Mouse (Mus musculus) bone marrow macrophage, adult 2 months (primary cell): ENCODE results near the gene Rbms3. TPM values are rescaled to one million over a fixed set of nuclear protein-coding genes. Genes with fewer than 3 reads are reported as not detected.

Source experiments
- H3K27ac ChIP-seq: 2 replicates; pipeline ENCODE4 v1.5.1; 2012; ENCODE audit warnings: low read depth, low read length; ENCODE audit not compliant: insufficient read depth
- H3K4me1 ChIP-seq: 2 replicates; pipeline ENCODE4 v1.6.1; 2012; ENCODE audit warnings: low read length; ENCODE audit not compliant: control insufficient read depth, insufficient read depth
- H3K4me3 ChIP-seq: 2 replicates; pipeline ENCODE4 v1.5.1; 2012; ENCODE audit warnings: mild to moderate bottlenecking, low read length, moderate library complexity; ENCODE audit not compliant: insufficient read depth
- CTCF ChIP-seq: IDR thresholded peaks from 2 replicates; pipeline ENCODE4 v1.5.1; 2012; ENCODE audit warnings: low read depth, mild to moderate bottlenecking, low read length, moderate library complexity
- POLR2A ChIP-seq: IDR thresholded peaks from 2 replicates; pipeline ENCODE4 v1.6.1; 2012; ENCODE audit warnings: mild to moderate bottlenecking, low read depth, low read length, borderline replicate concordance
- polyA plus RNA-seq: library from polyadenylated mRNA; stranded (reverse); fragments of >200 nt; gene quantifications from 2 replicates; pipeline ENCODE4 v1.2.4, GENCODE M21; 2012; ENCODE audit not compliant: missing spikeins, insufficient read depth, insufficient read length

The Rbms3 gene
- polyA plus RNA-seq, 1 experiment: 0.13 TPM

- H3K27ac ChIP-seq: no peak overlapping the region
- TF ChIP-seq POLR2A: no peak
- TF ChIP-seq CTCF: no peak
- H3K4me3 ChIP-seq: no peak overlapping the region
- H3K4me1 ChIP-seq: no peaks in the 10 kb centered on the region
Observed at GRCm38 (mm10) chr9:116923151-116923550, 706.6 kb downstream of the Rbms3 start.

- no peak overlapping the region for H3K4me3 ChIP-seq
- no peak overlapping the region for H3K27ac ChIP-seq
- H3K4me1 ChIP-seq: no peaks in the 10 kb centered on the region
- no peak for TF ChIP-seq POLR2A
- TF ChIP-seq CTCF: no peak
Observed at GRCm38 (mm10) chr9:116922561-116922960, 707.2 kb downstream of the Rbms3 start.

GRCm38 (mm10) chr9:116919441-116920019 is 710.2 kb downstream of the Rbms3 start:
- no peak overlapping the region for H3K27ac ChIP-seq
- H3K4me3 ChIP-seq: no peak overlapping the region
- no peaks in the 10 kb centered on the region for H3K4me1 ChIP-seq
- TF ChIP-seq CTCF (no peak), POLR2A (no peak)

DNA sequence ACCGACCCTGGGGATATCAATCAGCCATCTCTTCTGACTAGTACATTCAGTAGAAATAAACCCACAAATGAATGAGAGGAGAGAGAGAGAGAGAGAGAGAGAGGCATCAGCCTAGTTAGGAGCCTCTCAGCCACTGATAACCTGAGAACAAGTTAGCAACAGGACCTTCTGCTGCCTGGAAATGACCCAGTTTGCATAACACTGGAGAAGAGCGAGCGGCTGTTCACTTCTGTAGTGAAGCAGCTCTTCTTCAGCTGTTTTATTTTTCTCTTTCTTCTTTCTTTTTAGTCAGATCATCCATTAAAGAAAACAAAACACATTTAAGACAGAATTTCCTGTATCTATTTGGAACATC is 717.2 kb downstream of the Rbms3 start:
- no peak overlapping the region for H3K27ac ChIP-seq
- no peak overlapping the region for H3K4me3 ChIP-seq
- no peaks in the 10 kb centered on the region for H3K4me1 ChIP-seq
- no peak for TF ChIP-seq POLR2A
- no peak for TF ChIP-seq CTCF

DNA sequence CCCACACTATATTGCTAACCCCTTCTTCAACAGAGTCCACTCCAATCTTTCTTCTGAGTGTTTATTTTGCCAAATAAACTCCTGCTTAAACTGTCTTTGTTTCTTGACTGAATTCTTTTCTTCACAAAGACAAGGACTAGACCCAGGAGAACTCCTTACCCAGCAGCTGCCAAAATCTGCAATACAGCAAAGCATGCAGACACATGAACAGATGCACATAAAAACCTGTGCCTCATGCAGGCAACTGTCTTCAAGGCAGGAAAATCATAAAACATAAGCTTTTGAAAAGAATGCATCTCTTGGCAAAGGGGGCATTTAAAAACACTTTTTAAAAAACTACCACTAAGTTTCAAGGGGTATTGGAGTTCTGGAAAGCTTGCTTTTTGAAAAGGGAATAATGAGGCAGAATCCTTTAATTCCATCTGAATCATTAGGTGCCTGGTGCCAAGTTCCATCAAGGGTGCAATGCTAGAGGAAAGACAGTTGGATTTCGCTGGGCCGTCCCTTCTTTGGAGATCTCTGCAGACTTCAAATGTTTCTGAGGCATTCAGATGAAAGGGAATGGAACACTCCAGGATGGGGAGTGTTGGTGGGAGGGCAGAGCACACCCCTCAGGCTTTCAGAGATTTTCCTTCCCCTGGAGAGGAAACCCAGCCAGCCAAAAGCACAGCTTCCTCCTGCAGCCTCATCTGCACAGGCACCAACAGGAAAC is 717.8 kb downstream of the Rbms3 start:
- TF ChIP-seq CTCF (no peak), POLR2A (no peak)
- no peaks in the 10 kb centered on the region for H3K4me1 ChIP-seq
- H3K4me3 ChIP-seq: no peak overlapping the region
- no peak overlapping the region for H3K27ac ChIP-seq

- Histone ChIP-seq H3K27ac (no peak overlapping the region), H3K4me1 (no peaks in the 10 kb centered on the region), H3K4me3 (no peak overlapping the region)
- TF ChIP-seq CTCF (no peak), POLR2A (no peak)
Observed at GRCm38 (mm10) chr9:116909511-116909910, 720.2 kb downstream of the Rbms3 start.

- Histone ChIP-seq H3K4me1 (no peaks in the 10 kb centered on the region), H3K27ac (no peak overlapping the region), H3K4me3 (no peak overlapping the region)
- TF ChIP-seq CTCF: peak; percentile 46; the same call in 1 of the 2 replicates
- TF ChIP-seq POLR2A: no peak
Observed at GRCm38 (mm10) chr9:116906955-116907354, 722.8 kb downstream of the Rbms3 start.

- Histone ChIP-seq H3K4me3 (no peak overlapping the region), H3K27ac (no peak overlapping the region), H3K4me1 (no peaks in the 10 kb centered on the region)
- TF ChIP-seq CTCF (no peak), POLR2A (no peak)
Observed at GRCm38 (mm10) chr9:116905646-116906045, 724.1 kb downstream of the Rbms3 start.

DNA sequence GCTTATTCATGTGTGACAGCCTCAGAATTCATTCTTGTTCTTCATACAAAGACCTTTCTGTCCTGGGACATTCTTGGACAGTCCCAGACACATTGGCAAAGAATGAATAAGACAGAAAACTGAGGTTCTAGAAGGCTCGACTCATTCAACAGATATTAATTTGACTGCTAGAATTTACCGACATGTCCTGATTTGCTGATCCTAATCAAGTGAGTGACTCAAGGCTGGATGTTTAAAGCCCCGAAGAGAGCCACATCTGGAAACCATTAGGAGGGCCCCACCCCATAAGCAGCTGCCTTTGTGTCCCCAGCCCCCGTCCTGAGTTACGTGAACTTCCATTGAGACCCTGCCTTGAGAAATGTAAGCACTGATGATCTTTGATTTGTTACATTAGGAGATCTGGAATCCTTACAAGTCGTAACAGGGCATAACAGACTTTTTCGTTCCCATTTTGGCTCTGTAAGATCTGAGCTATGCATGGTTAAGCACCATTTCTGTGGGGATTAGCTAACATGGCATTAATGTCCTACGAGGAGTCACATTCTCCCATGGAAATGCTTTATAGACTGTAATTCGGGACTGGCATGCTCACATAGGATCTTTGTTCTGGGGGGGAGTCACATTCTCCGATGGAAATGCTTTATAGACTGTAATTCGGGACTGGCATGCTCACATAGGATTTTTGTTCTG is 726.3 kb downstream of the Rbms3 start:
- Histone ChIP-seq H3K4me3 (no peak overlapping the region), H3K4me1 (no peaks in the 10 kb centered on the region), H3K27ac (no peak overlapping the region)
- no peak for TF ChIP-seq CTCF
- no peak for TF ChIP-seq POLR2A

DNA sequence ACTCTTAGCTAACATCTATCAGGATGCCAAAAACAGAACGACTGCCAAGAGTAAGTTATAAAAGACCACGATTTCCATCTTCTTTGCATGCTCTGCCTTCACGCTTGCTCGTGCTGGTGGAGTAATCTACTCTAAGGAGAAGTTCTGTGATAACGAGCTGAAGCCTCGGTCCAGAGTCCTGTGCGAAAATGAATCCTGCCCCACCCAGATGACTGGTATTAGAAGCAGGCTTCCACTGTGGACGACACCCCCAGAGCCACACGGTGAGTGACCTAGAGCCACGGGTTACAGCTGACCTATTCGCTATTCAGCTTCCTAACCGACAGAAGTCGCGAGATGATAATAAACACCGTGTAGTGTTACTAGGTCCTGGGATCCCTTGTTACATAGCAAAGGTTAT is 730.3 kb downstream of the Rbms3 start:
- TF ChIP-seq POLR2A: no peak
- TF ChIP-seq CTCF: no peak
- Histone ChIP-seq H3K27ac (no peak overlapping the region), H3K4me1 (no peaks in the 10 kb centered on the region), H3K4me3 (no peak overlapping the region)
